Mouse (Mus musculus) embryonic facial prominence, embryonic 11.5 days (tissue): Measurements from ENCODE around the gene Anapc15-ps. TPM values are rescaled to one million over a fixed set of nuclear protein-coding genes. Genes with fewer than 3 reads are reported as not detected.
A peak's percentile ranks its signal among the peaks of the same experiment; 100 is the strongest.

Experiments used
- ATAC-seq: fragments of 200-750 bp; cut with Nextera tagmentation; replicated peaks from 2 replicates; pipeline ENCODE4 v1.8.0; 2017; ENCODE audit warnings: low read depth; ENCODE audit not compliant: insufficient number of reproducible peaks, low FRiP score, low TSS enrichment
- DNase-seq: peaks from one replicate; pipeline ENCODE4 v3.0.0-alpha.2; 2015; ENCODE audit warnings: low spot score
- H3K27ac ChIP-seq: fragments of 300-500 bp; sonication (generic); replicated peaks from 2 replicates; pipeline ENCODE4 v1.5.1; 2014; ENCODE audit warnings: mild to moderate bottlenecking, low read depth, low read length, control low read depth
- H3K27me3 ChIP-seq: fragments of 300-500 bp; sonication (generic); 2 replicates; pipeline ENCODE4 v1.6.1; 2014; ENCODE audit warnings: mild to moderate bottlenecking, low read length, moderate library complexity, mixed read lengths; ENCODE audit not compliant: control insufficient read depth, insufficient read depth
- H3K36me3 ChIP-seq: fragments of 300-500 bp; sonication (generic); replicated peaks from 2 replicates; pipeline ENCODE4 v1.6.1; 2014; ENCODE audit warnings: low read depth, mild to moderate bottlenecking, low read length, moderate library complexity, mixed read lengths; ENCODE audit not compliant: control insufficient read depth, insufficient read depth
- H3K4me1 ChIP-seq: fragments of 300-500 bp; sonication (generic); 2 replicates; pipeline ENCODE4 v1.6.1; 2014; ENCODE audit warnings: low read length, mixed read lengths; ENCODE audit not compliant: control insufficient read depth, insufficient read depth
- H3K4me2 ChIP-seq: fragments of 300-500 bp; sonication (generic); 2 replicates; pipeline ENCODE4 v1.6.1; 2014; ENCODE audit warnings: low read depth, mild to moderate bottlenecking, control low read depth, low read length, moderate library complexity
- H3K4me3 ChIP-seq: fragments of 300-500 bp; sonication (generic); 2 replicates; pipeline ENCODE4 v1.5.1; 2014; ENCODE audit warnings: low read depth, low read length, control low read depth
- H3K9ac ChIP-seq: fragments of 300-500 bp; sonication (generic); replicated peaks from 2 replicates; pipeline ENCODE4 v1.6.1; 2014; ENCODE audit warnings: mild to moderate bottlenecking, control low read depth, low read length
- H3K9me3 ChIP-seq: fragments of 300-500 bp; sonication (generic); replicated peaks from 2 replicates; pipeline ENCODE4 v1.6.1; 2016; ENCODE audit warnings: mild to moderate bottlenecking, low read length, inconsistent platforms, mixed read lengths; ENCODE audit not compliant: control insufficient read depth
- WGBS: fragments of 180-500 bp; shearing (Covaris S2); extraction: QIAGEN DNeasy Blood & Tissue Kit; methylation state at CpG from one replicate; pipeline ENCODE4 v1.1.7; 2014; 5-methylcytosine and 5-hydroxymethylcytosine counted together
- polyA plus RNA-seq: library from polyadenylated mRNA; unstranded; fragments of >200 nt; fragmentation: Nextera tagmentation; extraction: Ambion mirVana; gene quantifications from 2 replicates; pipeline ENCODE4 v1.2.1, GENCODE M21; 2014

Gene Anapc15-ps
- polyA plus RNA-seq, 1 experiment from 2014 or later: not detected

DNA sequence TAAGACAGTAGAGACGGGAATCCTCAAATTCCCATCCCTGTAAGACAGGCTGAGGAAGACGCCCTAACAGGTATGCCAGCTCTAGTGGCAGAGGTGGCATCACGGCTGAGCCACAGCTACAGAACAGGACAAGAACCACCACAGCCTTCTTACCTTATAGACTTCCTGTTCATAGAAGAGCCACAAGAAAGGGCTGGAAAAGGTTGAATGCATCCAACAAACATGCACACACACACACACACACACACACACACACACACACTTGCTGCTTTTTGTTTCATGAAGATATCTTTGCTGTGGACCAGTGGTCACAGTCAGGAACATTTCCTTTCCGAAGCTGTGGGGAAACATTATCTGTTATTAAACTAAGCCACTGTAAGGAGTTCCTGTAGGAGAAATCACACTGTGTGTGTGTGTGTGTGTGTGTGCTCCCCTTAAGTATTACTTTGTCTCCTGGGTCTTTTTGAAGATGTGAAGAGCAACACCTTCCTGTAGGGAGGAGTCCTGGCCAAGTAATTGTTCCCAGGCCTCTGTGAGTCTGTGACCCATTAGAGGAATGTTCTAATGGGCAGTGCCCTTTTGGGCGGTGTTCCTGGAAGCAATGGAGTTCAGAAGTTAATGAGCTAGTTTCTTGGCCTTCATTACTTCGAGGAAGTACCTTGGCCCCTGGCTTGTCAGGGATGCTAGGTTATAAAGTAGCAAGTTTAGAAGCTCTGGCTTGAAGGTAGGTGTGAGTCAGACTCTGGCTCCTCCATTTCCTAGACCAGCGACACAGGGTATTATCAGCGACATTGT lies 25.9 kb upstream of the Anapc15-ps start:
- Histone ChIP-seq H3K4me2 (no peak overlapping the region), H3K4me3 (no peak overlapping the region), H3K9me3 (no peaks in the 10 kb centered on the region), H3K9ac (no peak overlapping the region), H3K36me3 (no peaks in the 10 kb centered on the region), H3K27me3 (no peaks in the 10 kb centered on the region), H3K27ac (no peak overlapping the region), H3K4me1 (no peaks in the 10 kb centered on the region)
- WGBS: 76% methylated on average over 8 of the region's 8 CpGs
- ATAC-seq (no peak), DNase-seq (no peak)

DNA sequence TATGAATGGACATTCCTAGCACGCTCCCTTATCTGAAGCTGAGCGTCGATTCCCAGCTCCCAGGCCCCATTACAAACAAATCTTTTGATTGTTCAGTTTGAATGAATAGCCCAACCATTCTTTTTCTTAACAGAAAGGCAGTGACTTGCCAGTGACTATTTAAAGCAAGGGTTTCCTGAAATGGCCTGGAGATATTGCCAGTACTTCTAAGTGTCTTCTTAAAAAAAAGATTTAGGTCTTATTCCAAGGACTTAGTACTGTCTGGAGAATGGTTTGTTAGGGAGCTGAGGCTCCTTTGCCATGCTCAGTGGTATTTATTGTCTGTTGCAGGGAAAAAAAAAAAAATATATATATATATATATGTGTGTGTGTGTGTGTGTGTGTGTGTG lies 23.0 kb upstream of the Anapc15-ps start:
- Histone ChIP-seq H3K4me2 (no peak overlapping the region), H3K4me3 (no peak overlapping the region), H3K4me1 (no peaks in the 10 kb centered on the region), H3K36me3 (no peaks in the 10 kb centered on the region), H3K27ac (no peak overlapping the region), H3K27me3 (no peaks in the 10 kb centered on the region), H3K9ac (no peak overlapping the region), H3K9me3 (no peaks in the 10 kb centered on the region)
- no peak for DNase-seq
- 33% methylated on average over 3 of the region's 3 CpGs for WGBS
- no peak for ATAC-seq

DNA sequence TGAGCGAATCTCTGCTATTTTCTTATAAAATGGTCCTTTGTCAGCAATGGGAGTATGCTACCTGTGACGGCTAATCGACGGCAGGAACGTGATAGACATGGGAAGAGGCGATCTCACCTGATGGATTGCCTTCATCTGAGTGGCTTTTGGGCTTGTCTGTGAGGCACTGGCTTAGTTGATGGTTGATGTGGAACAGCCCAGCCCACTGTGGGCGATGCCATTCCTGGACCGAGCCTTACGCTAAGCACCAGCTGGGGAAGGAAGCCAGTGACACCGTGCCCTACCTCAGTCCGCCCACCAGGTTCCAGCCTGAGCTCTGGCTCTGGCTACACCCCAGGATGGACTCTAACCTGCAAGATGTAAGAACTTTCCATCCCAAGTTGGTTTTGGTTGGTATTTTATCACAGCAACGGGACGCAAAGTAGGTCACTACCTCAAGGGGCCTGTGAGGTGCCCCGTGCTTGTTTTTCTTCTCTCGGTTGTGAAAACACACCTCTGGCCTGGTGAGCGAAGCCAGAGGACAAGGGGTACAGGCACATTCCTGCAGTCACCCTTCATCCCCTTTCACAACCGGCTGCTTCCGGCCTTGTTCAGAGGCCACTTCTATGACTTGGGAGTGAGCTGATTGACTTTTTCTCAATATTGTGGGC lies 22.5 kb upstream of the Anapc15-ps start:
- H3K9me3 ChIP-seq: no peaks in the 10 kb centered on the region
- H3K4me1 ChIP-seq: no peaks in the 10 kb centered on the region
- H3K36me3 ChIP-seq: no peaks in the 10 kb centered on the region
- no peak overlapping the region for H3K27ac ChIP-seq
- H3K4me3 ChIP-seq: no peak overlapping the region
- no peaks in the 10 kb centered on the region for H3K27me3 ChIP-seq
- WGBS: 72% methylated on average over 18 of the region's 18 CpGs
- DNase-seq (no peak), ATAC-seq (no peak)
- no peak overlapping the region for H3K9ac ChIP-seq
- no peak overlapping the region for H3K4me2 ChIP-seq

DNA sequence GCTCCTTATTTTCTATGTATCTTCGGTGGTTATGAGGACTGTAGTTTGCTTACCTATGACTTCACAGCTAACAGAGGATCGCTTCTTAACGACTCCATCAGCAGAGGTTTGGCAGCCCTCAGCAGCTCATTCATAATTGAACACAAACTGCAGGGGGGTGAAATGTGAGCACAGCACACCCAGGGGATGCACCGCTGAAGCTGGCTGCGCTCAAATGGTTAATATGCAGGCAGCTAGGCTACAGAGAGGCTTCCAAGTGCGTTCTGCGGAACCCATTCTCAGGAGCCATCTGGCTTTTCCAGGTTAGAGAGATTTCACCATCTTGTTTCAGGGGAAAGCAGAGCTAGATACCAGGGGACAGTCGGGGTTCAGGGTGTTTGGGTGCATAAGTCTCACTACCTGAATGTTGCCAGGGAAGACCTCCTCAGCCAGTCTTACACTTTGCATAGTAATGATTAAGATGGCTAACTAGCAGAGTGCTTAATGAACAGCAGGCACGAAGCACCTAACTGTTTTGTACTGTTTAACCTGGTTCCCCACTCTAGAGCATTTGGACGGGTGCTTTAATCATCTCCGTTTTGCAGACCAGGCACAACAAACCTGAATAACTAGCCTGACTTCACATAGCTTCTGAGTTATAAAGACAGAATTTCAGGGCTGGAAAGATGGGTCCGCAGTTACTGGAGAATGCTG lies 21.5 kb upstream of the Anapc15-ps start:
- DNase-seq (no peak), ATAC-seq (0 out of 2 replicates have a peak, but pooled peaks have one; percentile 39)
- Histone ChIP-seq H3K27ac (no peak overlapping the region), H3K4me2 (no peak overlapping the region), H3K36me3 (no peaks in the 10 kb centered on the region), H3K4me3 (no peak overlapping the region), H3K9ac (no peak overlapping the region), H3K27me3 (no peaks in the 10 kb centered on the region), H3K9me3 (no peaks in the 10 kb centered on the region), H3K4me1 (no peaks in the 10 kb centered on the region)
- WGBS: 66% methylated on average over 12 of the region's 12 CpGs

DNA sequence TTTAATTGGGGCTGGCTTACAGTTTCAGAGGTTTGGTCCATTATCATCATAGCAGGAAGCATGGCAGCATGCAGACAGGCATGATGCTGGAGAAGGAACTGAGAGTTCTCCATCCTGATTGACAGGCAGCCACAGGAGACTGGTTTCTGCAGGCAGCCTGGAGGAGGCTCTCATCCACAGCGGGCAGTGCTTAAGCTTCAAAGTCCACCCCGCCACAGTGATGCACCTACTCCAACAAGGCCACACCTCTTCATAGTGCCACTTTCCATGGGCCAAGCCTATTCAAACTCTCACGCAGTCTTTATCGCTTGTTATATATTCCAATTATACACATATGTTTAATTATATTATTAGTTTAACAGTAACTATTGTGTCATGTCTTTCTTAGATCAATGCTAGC lies 18.1 kb upstream of the Anapc15-ps start:
- no peak for DNase-seq
- H3K9me3 ChIP-seq: no peaks in the 10 kb centered on the region
- H3K9ac ChIP-seq: no peak overlapping the region
- H3K4me2 ChIP-seq: no peak overlapping the region
- H3K4me3 ChIP-seq: no peak overlapping the region
- no peak overlapping the region for H3K27ac ChIP-seq
- no peaks in the 10 kb centered on the region for H3K4me1 ChIP-seq
- H3K27me3 ChIP-seq: no peaks in the 10 kb centered on the region
- H3K36me3 ChIP-seq: no peaks in the 10 kb centered on the region
- WGBS: 93% methylated on average over 4 of the region's 4 CpGs
- ATAC-seq: no peak

DNA sequence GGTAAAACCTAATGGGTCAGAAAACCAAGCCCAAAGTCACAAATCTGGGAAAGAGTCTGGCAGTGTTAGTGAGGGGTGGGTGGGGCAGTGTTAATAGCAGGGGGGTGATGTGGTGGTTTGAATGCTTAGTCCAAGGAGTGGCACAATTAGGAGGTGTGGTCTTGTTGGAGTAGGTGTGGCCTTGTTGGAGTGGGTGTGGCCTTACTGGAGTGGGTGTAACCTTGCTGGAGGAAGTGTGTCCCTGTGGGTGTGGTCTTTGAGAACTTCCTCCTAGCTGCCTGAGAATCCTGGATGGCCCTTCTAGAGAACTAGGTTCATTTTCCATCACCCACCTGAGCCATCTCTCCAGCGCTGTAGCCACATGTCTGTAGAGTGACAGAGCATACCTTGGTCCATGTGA lies 16.6 kb upstream of the Anapc15-ps start:
- Histone ChIP-seq H3K9ac (no peak overlapping the region), H3K9me3 (no peaks in the 10 kb centered on the region), H3K36me3 (no peaks in the 10 kb centered on the region), H3K27ac (no peak overlapping the region), H3K4me1 (peaks cover 1% of the 10 kb centered on the region; the same call in 1 of the 2 replicates), H3K4me3 (no peak overlapping the region), H3K27me3 (no peaks in the 10 kb centered on the region), H3K4me2 (no peak overlapping the region)
- ATAC-seq: no peak
- WGBS: 92% methylated on average over 1 of the region's 1 CpGs
- no peak for DNase-seq

DNA sequence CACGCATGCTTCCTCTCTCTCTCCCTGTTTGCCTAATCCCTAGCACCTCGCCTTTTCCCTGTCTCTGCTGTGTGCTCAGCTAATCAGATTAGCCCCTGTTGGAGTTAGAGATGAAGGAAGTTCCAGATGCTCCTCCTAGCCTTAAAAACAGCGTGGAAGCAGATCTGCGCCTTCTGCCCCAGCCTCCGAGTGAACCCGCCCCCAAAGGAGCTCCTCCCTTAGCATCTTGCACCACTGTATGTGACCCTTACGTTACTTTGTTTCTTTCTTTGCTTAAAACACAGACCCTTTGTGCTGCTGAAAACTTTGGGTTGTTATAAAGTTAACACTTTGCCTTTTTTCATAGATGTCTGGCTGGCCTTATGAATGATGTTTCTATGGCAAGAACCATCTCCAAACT lies 15.8 kb upstream of the Anapc15-ps start:
- DNase-seq (no peak), ATAC-seq (no peak)
- Histone ChIP-seq H3K4me1 (peaks cover 2% of the 10 kb centered on the region; the same call in 1 of the 2 replicates), H3K36me3 (no peaks in the 10 kb centered on the region), H3K9ac (no peak overlapping the region), H3K4me3 (no peak overlapping the region), H3K27me3 (no peaks in the 10 kb centered on the region), H3K27ac (no peak overlapping the region), H3K4me2 (no peak overlapping the region), H3K9me3 (no peaks in the 10 kb centered on the region)
- 61% methylated on average over 7 of the region's 7 CpGs for WGBS
